Mouse (Mus musculus): ENCODE measurements at regions not wholly inside any gene's neighbourhood (a gene's known extent, or its start where the extent isn't known, plus 50 kb on each side); places are given as distances from the start of the nearest gene placed in this dataset.
"Not testable (repeated sequence)": the region's sequence is repeated elsewhere in the genome, so short reads cannot be mapped to it uniquely, and the experiment has no call there.

DNA sequence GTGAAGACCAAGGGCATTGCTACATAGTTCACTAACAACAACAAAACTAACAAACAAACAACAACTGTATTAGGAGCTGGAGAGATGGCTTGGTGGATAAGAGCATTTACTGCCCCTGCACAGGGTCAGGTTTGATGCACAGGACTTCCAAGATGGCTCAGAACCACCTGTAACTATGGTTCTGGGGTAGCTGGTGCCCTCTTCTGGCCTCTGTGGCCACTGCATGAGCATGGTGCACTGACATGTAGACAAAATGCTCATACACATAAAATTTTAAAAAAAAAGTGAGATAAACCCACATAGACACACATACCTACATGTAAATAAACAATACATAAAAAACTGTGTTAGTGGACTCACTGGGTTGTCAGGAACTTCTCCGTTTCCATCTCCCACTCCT lies 172.5 kb downstream of the Nucb2 start:
- intact Hi-C loops (cut with DNase I), result no loop called here
- no peak for DNase-seq

DNA sequence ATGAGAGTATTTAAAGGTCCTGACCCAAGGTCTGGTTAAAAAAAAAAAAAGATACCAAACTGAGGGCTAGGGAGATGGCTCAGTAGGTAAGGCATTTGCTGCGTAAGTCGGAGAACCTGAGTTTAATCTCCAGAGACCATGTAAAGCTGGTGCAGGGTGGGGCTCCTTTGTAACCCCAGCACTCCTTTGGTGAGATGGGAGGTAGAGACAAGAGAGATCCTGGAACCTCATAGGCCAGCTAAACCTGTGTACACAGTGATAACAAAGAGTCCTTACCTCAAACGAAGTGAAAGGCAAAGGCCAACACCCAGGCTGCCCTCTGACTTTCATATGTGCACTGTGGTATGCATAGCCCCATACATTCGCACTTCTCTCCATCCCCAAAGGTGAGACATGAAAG lies 175.0 kb downstream of the Nucb2 start:
- intact Hi-C loops (cut with DNase I), result no loop called here
- no peak for DNase-seq

DNA sequence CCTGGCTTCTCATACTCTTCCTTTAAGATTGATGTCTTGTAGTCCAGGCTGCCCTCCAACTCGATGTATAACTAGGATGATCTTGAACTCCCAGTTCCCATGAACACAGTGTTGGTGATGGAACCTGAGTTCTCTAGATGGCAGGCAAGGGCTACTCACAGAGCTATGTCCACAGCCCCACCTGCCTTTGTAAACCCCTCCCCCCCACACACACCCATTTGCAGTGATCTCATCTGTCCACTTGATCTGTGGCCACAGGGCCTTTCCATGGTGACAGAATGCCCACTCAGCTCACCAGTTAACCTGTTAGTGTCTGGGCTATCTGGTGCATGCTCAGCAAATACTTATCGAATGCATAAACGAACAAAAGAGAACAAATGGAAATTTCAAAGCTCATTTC lies 176.4 kb downstream of the Nucb2 start:
- intact Hi-C loops (cut with DNase I), result no loop called here
- DNase-seq, result no peak

DNA sequence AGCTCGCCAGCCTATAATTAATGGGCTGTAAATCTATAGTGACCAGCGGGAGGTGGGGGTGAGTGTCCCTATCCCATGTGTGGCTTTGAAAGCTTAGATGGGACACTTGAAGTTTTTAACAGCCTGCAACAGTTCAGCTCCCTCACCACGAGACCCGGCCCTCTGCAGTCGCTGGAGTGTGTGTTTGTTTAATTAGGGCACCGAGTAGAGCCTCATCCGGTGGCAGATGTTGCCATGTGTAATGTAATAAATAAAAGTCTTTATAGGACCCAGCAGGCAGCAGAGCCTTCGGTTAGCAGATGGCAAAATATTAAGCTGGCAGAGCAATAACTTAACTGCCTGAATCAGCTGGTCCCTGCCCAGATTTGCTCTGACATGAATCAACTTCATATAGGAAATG lies 177.1 kb downstream of the Nucb2 start:
- intact Hi-C loops (cut with DNase I), result no loop called here
- no peak for DNase-seq

DNA sequence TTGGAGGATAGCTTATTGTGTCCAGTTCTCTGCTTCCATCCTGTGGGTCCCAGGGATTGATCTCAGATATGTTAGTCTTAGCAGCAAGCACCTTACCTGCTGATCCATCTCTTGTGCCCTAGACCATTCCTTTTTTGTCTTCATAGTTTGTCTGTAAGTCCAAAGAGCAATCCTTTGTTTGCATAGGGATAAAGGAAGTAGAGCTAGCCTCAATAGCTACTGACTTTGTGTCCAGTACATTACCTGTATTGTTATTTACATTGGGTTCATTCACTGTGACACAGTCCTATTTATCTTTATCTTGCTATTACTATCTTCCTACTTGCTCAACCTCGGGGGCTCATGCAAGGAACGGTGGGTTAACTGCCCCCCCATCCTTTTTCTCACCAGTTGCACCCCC lies 196.2 kb downstream of the Nucb2 start:
- intact Hi-C loops (cut with DNase I), result loop anchor here (2.0 to 10.0 kb wide), 3 partner anchors 244 to 680 kb away; partner anchors contain the start of gene Xylt1

DNA sequence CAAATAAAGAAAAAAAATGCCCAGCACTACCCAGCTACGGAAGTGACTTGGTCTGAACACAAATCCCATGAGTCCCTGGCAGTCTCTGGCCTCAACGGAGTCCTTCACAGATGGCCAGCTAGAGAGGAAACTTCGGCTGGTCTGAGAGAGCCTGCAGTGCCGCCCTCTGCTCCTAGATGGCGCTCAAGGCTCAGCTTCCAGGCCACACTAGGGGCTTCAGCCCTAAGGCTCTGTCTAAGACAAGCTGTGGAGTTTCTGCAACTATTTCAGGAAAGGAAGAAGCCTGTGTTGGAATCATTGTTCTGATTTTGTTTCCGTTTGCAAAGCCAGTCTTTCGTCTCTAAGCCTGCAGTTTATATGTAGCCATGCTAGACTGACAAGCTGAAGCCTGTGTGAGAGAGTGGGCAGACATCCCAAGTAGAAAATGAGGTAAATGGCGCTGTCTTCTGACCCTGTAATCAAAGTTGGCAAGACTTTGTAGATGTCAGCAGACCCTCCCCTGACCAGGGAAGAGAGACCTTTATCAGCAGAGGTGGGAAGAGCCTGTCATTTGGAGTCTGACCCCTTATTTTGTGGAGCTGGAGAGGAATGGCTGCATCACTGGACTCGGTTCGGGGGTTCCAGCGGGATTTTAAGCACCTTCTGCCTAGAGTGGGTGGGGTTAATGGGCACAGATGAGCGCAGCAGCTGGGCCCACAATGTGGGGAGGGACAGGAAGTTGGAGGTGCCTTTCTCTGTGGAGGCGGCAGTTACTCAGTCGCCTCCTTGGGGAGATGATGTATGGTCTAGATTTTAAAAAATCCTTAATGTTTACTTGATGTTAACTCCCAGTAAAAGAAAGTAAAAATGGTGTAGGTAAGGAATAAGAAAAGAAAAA lies 197.5 kb downstream of the Nucb2 start:
- intact Hi-C loops (cut with DNase I), result loop anchor here (1.0 to 10.0 kb wide), 5 partner anchors 243 to 1401 kb away; partner anchors contain the start of gene Xylt1

More for the DNA sequence above, 196.2 kb downstream of the Nucb2 start:
- no peak for DNase-seq

DNA sequence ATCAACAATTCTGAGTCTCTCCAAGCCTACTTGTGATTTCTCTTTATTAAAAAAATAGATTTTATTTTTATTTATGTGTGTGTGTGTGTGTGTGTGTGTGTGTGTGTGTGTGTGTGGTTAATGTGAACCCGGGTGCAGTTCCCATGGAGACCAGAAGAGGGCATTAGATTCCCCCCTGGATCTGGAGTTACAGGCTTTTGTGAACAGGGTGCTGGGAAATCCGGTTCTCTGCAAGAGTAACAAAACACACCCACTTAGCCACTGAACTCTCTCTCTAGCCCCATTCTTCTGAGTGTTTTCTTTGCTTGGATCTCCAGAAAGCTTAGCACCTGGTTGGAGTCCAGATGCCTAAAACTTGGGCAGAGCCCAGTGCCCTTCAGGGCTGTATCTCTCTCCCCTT lies 198.4 kb downstream of the Nucb2 start:
- intact Hi-C loops (cut with DNase I), result loop anchor here (10.0 kb wide), 1 partner anchor 242 kb away; no protein-coding TSS in a partner anchor
- no peak for DNase-seq

More for the DNA sequence above, 197.5 kb downstream of the Nucb2 start:
- DNase-seq, result peak; percentile 86 to 91

DNA sequence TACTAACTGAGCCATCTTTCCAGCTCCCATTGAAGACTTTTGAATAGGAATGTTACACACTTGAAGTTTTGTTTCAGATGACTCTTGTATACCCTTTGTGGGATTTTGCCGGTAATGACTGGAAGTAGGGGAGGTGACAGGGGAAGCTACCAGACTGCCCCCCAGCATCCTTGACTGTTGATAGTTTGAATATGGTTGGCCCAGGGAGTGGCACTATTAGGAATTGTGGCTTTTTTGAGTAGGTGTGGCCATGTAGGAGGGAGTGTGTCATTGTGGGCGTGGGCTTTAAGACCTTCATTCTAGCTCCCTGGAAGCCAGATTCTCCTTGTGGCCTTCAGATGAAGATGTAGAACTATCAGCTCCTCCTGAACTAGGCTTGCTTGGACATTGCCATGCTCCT lies 207.4 kb downstream of the Nucb2 start:
- no peak for DNase-seq
- intact Hi-C loops (cut with DNase I), result no loop called here

DNA sequence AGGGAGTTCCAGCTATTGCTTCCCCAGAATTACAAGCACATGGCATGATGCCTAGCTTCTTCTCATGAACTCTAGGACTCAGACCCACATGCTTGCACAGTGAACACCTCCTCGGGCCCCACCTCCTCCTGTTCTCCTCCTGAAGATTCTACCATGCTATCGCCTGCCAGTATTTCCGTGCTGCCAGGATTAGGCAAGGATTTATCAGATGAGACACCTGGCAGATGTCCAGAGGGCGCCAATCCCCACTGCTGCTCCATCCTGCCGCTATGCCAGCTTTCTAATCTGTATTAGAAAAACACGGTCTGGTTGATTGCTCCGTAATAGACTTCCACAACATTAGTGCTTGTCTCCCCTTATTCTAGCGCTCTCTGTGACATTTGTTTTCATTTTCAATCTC lies 209.0 kb downstream of the Nucb2 start:
- no peak for DNase-seq
- intact Hi-C loops (cut with DNase I), result no loop called here

DNA sequence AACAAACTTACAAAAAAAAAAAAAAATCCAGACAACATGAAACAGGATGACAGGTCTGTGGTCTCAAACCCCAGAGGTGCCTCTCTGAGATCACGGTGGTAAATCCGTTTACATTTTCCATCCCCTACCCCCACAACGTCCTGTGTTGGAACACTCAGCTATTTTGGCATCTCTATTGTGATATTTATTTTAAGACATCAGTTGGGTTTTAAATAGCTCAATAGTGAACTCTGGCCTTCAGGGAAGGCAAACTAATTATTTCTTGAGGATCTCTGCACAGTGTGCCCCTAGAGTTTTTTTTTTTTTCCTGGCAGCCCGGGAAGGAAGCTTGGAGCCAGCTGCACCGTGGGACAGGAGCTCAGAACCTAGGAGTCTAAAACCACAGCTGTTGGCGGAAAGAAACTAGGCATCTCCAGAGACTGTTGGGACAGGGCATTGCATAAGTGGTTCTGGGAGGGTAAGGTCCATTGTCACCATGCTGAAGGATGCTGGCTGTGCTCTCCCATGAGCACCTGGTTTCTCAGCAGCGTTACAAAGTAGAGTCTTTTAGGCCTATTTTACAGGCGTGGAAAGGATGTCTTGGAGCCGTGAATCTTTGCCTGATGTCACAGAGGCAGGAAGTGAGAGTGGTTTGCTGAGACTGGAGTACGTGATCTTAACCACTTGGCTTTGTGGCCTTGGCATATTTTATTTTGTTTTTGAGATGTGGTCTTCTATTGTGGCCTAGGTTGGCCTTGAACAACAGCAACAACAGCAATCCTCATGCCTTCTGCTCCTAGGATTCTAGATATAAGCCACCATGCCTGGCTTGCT lies 211.3 kb downstream of the Nucb2 start:
- DNase-seq, result peak; percentile 32 to 35
- intact Hi-C loops (cut with DNase I), result no loop called here

DNA sequence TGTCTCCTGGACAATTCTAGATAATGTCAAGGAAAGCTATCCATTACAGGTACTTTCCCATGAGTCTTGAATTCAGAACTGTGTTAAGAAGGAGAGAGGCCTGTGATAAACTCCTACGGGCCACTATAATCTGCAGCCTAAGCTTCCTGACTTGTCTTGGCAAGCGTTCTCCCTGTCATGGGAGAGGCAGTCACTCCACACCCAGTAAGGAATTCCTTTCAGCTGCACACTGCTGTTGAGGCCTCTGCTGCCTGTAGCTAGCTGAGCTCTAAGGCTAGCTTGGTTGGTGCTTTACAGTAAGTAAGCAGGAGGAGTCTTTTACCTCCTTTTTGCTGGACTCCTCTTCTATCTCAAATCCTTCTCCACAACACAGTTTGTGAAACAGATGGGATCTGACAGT lies 224.2 kb downstream of the Nucb2 start:
- intact Hi-C loops (cut with DNase I), result no loop called here

DNA sequence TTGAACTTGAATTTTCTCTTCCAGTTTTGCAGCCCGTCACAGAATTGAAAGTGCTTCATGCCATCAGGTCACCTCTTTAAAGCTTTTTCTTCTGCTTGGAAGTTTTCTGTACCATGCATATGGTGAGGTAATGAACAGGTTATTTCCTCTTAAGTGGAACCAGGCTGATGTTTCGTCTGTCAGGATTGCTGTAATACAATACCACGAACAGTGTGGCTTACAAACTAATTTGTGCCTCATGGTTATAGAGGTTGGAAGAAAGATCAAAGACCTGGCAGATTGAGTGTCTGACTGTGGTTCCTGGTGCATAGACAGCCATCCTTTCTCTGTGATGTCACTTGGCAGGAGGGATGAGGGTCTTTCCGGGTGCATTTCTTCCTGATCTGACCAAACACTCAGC lies 225.6 kb downstream of the Nucb2 start:
- intact Hi-C loops (cut with DNase I), result no loop called here
- no peak for DNase-seq

More for the DNA sequence above, 224.2 kb downstream of the Nucb2 start:
- peak; percentile 48 to 55 for DNase-seq

DNA sequence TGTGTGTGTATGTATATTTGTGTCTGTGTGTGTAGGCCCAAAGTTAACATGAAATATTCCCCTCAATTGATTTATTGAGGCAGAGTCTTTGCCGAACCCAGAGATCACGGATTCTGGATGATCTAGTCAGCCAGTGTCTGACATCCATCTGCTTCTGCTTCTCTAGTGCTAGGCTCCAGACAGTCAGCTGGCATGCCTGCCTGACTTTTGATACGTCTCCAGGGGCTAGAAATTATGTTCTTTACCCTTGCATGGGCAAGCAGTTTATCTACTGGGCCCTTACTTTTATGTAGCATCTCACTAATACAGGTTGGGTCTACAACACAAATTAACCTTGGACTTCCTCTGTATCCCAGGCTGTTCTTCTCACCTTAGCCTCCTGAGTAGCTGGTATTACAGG lies 231.5 kb downstream of the Nucb2 start:
- intact Hi-C loops (cut with DNase I), result no loop called here

DNA sequence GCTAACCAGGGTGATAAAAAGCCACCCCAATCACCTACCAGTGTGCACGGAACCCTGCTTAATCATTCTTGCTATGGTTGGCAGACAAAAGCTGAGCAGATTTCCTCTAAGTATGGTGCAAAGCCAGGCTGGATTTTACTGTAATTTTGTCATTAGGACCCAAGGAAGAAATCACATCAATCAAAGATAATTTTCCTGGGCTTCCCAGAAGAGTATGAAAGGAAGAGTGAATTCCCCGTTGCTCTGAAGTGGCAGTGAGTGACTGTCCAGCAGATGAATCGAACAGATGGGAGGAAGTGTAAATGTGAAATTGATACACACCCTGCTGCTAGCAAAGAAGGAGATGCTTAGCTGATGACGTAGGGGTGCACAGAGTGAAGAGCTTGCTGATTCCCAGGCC lies 232.2 kb downstream of the Nucb2 start:
- no peak for DNase-seq
- intact Hi-C loops (cut with DNase I), result no loop called here

More for the DNA sequence above, 231.5 kb downstream of the Nucb2 start:
- no peak for DNase-seq

DNA sequence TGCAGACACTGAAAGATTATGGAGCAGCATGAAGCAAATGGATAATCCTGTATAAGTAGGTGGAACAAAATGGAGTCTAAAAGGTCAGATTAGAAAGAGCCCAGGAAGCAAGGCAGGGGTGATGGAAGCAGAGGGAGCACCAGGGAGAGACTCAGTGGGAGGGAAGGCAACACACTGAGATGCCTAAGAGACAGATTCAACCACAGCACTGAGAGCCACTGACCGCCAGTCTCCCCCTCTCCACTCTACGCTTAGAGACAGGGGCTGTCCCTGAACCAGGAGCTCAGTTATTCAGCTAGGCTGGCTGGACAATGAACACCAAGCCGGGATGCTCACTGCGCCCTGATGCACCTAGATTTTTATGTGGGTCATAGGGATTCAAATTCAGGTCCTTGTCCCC lies 233.8 kb downstream of the Nucb2 start:
- intact Hi-C loops (cut with DNase I), result no loop called here
- DNase-seq, result no peak

DNA sequence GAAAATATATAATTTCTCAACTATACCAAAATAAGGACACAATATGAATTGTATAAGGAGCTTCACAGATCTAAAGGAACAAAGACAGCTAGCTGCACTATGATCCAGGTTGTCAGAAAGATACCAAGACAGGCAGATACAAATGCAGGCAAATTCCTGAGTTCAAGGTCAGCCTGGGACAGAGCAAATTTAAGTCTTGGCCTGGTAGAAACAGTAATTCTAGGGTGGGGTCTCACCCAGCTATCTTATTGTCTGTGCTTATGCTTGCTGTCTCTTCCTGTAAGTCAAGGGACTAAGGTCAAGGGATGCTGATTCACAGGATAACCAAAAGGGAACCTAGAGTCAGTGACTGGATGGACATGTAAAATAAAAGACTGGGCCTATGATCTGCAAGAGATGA lies 250.4 kb downstream of the Nucb2 start:
- intact Hi-C loops (cut with DNase I), result no loop called here
- no peak for DNase-seq

DNA sequence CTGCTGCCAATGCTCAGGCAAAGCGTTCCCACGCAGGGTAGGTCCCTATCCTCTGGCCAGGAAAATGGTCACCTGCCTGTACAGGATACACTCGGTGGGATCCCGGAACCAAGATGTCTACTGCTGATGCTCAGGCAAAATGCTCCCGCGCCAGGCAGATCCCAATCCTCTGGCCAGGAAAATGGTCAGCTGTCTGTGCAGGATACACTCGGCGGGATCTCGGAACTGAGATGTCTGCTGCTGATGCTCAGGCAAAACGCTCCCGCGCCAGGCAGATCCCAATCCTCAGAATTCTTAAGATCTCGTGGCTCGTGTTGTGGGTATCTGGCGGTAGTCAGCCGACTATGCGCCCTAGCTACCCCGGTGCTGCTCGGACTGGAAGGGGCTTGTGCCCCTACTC lies 288.0 kb downstream of the Nucb2 start:
- DNase-seq; intact Hi-C loops (cut with DNase I): not testable (repeated sequence)

DNA sequence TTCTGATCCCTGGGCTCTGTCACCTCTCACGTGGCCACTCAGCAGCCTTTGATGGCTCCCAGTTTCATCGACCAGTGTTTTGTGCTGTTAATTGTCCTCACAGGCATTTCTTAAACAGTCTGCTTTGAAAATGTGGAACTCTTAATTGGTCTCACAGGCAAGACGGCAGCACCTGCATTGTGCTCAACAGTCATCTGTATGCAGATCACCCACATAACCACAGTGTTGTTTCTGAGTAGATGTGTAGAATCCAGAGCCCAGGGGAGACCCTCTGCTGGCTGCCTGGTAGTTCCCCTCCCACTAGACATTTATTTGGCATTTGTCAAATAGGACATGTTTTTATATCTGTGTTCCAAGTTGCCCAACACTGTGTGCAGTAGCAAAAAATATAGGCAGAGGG lies 304.3 kb downstream of the Nucb2 start:
- intact Hi-C loops (cut with DNase I), result no loop called here
- no peak for DNase-seq

DNA sequence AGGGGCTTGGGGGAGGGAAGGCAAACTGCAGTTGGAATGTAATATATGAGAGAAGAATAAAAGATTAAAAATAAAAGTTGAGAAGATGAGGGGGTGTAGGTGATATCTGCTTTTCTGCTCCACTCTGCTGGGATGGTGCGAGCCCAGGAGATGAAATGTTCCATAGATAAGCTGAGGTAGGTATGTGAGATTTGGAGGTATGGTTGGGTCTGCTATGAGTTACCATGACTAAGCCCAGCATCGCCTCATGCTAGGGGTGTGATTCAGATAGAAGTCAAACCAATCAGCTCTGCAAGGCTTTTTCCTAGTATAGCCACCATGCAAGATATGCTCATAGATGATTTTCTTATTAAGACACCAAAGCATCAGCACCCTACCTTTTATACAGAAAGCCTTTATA lies 312.3 kb downstream of the Nucb2 start:
- DNase-seq, result no peak
- intact Hi-C loops (cut with DNase I), result no loop called here

DNA sequence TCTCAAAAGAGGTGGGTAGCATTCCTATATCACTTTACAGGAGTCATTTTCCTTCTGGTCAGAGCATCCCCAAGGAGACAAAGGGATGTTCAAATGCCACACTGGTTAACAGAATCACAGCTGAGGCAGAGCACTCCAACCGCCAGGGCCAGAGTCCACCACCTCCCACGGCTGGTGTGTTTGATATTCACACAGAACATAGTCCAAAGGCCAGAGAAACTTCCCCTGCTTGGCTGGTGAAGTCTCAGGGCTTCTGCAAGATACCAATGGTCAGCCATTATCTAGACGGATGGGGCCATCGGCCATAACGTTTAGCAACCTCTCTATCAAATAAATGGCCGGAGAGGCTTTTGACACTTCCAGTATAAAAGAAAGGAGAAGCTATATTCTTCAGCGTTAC lies 313.8 kb downstream of the Nucb2 start:
- intact Hi-C loops (cut with DNase I), result no loop called here
- no peak for DNase-seq

DNA sequence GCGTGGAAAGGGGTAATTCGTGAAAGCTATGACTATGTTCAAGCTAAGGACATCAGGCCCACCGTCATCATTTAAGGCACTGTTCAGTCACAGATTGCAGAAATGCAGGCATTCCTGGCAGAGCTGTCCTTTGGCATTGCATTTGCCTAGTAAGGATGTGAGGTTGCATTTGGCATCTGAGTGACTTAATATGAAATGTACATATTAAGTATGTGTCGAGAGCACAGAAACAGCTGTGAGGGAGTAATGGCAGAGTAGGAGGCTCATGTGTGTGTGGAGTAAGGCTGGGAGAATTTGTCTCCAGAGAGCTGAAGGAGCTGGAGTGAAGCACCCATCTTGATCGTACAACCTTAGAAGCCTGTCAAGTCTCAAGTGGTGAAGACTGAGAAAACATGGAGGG lies 316.4 kb downstream of the Nucb2 start:
- no peak for DNase-seq
- intact Hi-C loops (cut with DNase I), result no loop called here

DNA sequence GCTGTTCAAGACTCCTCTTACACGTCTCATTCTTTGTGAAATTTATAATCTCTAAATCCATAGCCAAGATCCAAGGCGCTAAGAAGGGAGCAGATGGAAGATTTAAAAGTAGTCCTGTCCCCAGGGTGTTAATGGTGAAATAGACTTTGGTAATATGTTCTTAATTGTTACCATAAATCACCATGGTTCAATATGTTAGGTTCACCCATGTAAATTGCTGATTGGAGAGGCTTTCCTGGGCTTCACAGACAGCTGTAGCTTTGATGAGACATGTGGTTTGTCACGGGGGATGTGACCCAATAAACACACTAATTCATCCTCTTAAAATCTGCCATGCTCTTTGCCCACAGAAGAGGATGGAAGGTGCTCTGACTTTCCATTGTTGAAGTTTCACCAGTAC lies 338.7 kb downstream of the Nucb2 start:
- intact Hi-C loops (cut with DNase I), result no loop called here
- no peak for DNase-seq

Measured in heart, postnatal 10 days (tissue).